Mouse (Mus musculus): ENCODE results near the gene Tsku.

Tsku gene

DNA sequence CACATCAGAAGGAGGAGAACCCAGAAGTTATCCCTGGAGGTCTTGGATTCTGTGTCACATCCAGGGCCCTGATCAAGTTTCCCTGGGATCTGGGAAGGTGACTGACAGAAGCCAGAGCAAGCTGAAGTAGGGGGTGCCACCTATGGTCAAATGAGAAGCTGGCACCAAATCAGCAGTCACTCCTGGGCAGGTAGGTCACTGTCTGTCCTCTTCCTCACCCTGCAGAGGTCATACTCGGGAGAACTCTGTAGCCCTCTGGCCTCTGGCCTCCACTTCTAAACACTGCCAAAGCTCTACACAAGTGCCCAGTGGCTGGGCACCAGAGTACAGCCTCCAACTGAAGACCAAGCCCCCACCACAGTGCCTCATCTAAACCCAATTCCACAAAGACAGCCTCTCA lies 3.1 kb downstream of the Tsku start:
- no peak for DNase-seq (ENCODE audit: low read depth)

DNA sequence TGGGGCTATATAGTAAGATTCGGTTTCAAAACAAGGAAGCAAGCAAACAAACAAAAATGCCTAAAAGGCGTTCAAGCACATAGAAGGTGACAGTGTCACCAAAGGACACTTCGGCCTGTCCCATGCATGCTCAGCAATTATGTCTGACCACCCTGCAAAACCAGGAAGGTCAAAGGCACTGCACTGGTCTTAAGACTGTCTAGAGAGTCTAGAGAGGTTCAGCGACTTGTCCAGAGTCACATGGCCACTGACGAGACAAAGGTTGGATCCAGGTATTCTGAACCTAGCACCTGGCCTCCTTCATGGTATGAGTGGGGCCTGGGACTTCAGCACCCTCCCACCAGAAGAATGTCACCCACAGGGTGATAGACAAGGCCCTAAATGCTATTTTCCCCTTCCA lies 3.8 kb downstream of the Tsku start:
- no peak for DNase-seq (ENCODE audit: low read depth)

DNA sequence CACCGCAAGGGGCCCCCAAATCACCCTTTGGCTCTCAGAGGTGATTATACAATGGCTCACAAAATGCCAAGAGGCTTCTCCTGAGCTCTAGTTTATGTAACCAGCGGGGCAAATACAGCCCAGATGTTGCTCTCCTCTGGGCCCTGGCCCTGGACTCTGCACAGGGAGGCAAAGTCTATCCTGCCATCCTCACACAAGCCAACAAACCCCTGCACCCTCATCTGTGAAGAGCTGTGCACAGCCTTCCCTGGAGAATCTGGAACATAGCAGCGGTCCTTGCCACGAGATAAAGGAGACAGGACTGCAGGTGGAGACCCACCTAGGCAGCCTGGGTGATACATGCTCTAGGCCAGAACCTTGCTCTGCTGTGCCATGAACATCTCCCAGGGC lies 6.2 kb downstream of the Tsku start:
- DNase-seq (ENCODE audit: low read depth): no peak

DNA sequence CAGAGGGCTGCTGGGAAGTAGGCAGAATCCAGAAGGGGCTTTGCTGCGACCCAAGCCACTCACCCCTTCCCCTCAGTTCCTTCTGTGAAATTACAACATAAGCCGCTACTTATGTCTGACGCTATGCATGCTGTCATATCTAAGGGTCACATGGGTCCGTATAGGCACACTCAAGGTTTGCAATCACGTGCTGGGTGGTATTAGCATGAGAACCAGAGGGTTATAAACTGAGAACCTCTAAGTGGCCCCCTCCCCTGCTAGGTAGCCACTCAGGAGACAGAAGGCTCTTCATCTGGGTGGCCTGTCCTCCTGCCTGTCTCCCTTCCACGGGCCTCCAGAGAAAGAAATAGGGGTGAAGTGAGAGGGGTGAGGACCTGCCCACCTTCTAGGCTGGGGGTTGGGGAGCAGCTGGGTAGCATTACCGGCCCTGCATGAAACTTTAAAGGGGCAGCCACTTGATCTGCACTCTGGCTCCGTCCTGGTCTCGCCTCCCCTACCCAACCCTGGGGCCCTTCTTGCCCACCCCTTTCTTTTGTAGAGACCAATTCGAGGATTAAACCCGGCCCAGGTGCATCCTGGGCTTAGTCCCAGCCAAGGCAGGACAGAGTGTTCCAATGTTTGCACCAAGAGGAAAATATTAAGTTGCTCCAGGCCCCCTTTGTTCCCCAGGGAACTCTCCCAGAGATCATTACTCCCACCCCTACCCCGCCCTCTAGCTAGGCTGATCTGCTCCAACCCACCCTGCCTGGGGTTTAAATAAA lies 6.8 kb downstream of the Tsku start:
- no peak for DNase-seq (ENCODE audit: low read depth)

DNA sequence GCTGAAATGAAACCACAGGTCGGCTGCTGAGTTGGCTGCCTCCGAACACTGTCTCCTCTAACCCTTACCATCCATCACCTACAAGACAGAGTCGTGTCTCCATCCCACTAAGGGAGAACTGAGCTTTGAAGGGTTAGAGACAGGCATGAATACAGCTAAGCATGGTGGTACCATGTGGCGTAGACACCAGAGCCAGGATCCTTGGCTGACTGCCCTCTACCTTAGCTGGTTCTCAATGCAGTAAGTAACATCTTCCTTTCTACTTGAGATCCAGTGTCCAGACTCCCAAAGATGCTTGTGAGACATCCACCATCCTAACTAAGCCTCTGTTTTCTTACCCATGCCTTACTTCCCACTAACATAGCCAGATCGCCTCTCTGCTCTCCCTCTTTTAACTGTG lies 7.5 kb downstream of the Tsku start:
- no peak for DNase-seq (ENCODE audit: low read depth)

DNA sequence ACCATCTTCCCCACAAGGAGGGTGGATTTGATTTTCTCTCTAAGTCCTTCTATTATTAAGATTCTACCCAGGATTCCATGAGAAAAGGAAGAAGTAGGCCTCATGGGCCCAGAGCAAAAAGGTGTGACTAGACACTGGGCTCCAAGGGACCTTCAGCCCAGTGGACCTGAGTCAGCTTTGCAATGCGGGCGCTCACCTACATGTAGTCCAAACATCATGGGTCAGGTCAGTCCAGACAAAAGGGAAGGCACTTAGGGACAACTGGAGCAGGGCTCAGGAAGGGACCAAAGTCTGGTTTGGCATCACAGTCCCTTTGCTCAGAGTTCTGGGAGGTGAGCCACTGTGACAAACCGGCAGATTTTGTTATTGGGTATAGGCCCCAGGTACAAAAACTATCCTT lies 9.6 kb downstream of the Tsku start:
- no peak for DNase-seq (ENCODE audit: low read depth)

DNA sequence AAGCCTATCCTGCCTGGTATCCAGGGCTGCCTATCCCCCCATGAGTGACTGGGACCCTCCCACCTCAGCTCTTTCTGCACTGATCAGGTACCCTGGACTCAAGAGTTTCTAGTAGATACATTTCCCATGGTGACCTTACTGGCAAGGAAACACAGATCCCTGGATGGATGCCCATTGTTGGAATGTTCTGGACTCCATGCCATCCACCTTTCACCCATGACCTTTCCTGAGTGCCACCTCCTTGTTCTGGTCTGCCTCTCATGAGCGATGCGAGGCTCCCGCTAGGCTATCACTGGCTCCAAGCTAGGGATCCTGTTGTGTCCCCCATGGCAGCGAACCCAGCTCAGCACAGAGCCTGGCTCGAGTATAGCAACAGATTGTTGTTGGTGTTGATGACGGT lies 11.3 kb downstream of the Tsku start:
- no peak for DNase-seq (ENCODE audit: low read depth)

DNA sequence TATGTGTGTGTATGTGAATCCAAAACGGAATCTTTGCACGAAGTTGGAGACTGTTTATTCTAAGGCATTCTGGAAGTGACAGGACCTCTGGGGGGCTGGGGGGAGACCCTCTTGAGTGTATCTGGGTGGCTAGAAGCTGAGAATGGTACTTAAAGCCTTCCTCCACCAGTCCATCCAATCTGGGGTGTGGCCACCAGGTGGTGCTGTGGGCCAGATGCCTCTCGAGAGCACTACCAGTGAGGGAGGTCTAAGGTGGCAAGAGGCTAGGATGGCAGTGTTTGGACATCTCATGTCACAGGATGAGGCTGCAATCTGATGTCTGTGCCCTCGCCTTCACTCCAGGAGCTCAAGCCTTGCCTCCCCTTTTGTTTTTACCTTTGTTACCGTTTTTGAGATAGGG lies 12.0 kb downstream of the Tsku start:
- peak; percentile 74 for DNase-seq (ENCODE audit: low read depth)

DNA sequence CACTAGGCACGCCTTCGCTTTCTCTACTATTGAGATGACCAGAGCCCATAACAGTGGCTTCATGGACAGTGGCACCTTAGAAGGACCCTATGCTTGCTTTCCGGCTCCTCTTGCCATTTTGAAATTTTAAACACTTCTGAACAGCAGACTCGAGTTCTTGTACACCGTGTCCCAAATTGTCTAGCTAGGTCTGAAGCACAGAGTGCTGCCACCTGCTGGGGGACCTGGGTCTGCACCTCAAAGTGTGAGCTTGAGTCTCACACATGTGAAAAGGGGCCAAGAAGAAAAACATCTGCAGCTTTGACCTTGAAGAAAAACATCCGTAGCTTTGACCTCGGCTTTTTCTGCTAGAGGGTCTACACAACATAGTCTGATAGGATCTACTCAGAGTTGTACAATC lies 13.1 kb downstream of the Tsku start:
- peak; percentile 64 for DNase-seq (ENCODE audit: low read depth)

DNA sequence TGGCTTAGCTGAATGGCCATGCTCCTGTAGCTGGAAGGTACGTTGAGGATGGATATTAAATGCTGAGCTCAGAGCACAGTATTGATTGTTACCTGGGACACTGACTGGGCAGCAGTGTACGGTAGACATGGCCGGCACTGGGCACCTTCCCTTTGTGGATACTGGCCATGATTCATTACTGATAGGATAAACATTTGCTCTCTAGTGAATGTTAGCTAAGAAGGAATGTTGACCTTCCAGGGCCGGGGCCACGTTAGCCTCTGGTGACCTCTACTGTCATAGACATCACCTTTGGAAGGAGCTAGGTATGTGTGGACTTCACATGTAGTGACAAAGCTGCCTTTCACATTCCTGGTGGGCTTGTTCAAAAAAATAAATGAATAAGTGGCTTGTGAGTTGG lies 13.7 kb downstream of the Tsku start:
- no peak for DNase-seq (ENCODE audit: low read depth)

DNA sequence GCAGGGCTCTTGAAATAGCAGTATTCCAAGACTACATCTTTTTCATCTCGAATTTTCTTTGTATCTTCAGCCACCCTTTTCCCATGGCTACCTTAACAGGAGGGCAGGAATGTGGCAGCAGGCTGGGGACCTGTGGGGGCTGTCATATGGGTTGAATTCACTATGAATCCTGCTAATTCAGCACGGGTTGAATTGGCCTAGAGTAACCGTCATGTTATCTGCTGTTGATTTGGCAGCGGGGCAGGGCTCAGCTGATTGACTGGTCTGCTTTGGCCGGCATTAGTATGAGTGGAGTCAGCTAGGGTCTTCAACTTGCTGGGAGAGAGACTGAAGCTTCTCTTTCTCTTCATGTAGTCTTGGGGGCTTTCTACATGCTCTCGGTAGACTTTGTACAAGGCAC lies 16.1 kb downstream of the Tsku start:
- no peak for DNase-seq (ENCODE audit: low read depth)

DNA sequence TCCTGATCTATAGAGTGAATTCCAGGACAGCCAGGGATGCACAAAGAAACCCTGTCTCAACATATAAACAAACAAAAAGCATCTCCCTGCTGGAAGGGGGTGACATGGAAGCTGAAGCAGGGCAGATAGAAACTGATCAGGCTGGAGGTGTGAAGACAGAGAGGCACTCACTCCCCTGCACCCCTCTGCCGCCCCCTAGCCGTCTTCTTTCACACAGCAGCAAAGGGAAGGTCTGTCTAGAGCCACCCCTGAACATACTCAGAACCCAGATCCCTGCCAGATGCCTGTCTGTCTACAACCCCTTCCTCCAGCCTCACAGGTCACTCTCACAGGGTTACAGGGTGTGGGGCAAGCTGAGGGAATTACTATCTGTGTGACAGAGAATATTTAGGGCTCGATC lies 16.8 kb downstream of the Tsku start:
- DNase-seq (ENCODE audit: low read depth): peak; percentile 49

DNA sequence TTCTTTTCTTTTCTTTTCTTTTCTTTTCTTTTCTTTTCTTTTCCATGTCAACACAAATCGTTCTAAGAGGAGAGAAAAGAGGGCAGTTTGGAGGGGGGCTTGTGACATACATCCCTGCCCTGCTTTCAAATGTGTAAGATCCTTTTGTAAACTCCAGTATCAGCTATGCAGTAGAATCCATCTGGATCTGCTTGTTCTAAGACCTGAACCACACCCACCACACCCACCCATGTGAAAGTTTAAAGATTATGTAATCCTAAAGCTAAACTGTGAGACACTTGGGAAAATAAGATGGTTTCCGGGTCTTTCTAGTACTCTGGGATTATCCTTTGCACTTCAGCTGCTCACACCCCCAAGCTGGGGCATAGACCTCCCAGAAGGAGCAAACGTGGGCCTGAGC lies 18.9 kb downstream of the Tsku start:
- peak; percentile 70 for DNase-seq (ENCODE audit: low read depth)

DNA sequence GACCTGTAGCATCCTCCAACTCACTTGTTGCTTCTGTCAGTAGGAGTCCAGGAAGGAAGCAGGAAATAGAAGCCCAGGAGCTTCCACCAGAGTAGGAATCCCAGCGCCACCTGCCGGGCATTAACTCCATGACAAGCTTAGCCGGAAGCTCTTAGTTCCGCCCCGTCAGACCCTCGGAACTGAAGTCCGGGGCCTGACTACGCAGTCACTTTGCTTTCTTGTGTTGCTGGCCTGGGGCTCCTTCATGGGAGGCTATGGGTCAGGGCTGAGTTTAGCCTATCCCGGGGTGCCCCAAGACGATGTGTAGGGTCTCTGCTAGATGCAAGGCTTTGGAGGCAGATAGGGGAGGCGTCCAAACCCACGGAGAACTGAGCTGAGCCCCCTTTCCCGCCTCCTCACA lies 19.7 kb downstream of the Tsku start:
- peak; percentile 89 for DNase-seq (ENCODE audit: low read depth)

DNA sequence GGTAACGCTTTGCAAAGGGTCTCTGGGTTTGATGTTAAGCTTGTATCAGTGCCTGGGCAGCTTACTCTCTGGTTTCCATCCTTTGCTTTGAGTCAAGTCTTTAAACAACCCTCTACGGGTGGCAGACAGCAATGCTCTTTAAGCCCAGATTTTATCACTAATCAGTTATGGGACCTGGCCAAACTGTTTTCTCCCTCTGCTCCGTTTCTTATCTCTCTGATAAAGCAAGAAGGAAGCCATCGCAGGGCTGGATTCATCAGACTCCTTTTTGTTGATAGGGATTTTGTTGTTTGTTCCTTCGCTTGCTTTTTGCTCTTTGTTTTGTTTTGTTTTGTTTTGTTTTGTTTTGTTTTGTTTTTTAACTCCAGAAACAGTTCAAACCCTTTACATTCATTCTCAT lies 20.8 kb downstream of the Tsku start:
- no peak for DNase-seq (ENCODE audit: low read depth)

DNA sequence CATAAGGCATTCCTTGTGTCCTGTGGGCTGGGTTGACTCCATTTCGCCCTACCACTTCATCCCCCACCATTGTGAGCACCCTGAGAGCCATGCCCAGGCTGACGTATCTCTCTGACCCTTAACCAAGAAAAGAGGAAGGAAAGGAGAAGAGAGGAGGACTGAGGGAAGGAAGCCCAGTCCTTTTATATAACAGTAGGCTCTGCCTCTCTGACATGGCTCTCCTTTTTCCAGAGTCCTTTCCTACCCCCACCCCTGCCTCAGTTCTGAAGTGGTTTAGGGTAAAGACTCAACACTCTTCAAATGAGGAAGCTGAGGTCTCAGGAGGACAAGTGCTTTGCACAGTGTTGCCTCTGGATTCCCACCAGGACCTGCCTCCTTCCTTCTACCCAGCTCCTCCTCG lies 27.1 kb downstream of the Tsku start:
- no peak for DNase-seq (ENCODE audit: low read depth)

DNA sequence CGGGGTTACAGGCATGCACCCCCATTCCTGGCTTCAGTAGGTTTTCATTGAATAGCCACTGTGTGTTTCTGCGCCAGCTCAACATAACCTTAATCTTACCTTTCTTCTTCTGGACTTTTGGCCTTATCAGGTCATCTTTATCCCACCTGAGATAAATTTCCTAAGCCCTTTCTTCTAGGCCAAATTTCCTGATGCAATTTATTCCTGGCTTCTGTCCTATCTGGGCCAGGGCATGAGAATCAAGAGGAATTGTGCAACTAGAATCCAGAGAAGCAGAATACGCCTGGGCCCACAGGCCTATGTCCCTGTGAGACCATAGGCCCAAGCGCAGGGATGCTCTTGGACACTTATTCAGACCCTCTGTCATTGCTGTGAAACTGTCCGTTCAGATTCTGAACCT lies 27.6 kb downstream of the Tsku start:
- no peak for DNase-seq (ENCODE audit: low read depth)

DNA sequence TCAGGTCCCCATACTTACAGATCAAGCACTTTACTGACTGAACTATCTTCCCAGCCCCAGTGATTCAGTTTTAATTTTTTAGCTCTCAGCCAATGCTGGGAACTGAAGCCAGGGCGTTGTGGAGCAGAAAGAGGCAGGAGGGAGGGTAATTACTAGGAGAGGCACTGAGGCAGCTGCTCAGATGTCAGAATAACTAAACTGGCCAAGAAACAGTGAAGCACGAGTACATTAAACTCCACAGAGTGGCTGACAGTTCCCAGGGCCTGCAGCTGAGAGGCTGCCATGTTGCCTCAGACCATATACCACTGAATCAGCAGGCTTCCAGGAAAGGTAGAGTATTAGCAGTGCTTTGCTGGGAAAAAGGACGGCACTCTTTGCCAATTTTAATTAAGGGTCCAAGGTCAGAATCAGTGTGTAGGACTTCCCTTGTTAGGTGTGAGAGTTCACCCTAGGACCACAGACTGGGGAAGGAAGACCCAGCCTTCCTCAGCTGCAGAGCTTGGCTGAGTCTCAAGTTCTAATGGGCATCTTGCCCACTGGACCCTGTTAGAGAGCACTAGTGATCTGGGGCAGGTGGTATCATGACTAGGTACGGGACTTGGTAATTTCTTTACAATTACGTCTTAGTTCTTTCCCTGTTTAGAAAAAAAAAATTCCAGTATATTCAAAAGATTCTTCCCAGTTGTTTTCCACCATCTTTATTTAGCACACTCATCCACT lies 28.3 kb downstream of the Tsku start:
- no peak for DNase-seq (ENCODE audit: low read depth)

DNA sequence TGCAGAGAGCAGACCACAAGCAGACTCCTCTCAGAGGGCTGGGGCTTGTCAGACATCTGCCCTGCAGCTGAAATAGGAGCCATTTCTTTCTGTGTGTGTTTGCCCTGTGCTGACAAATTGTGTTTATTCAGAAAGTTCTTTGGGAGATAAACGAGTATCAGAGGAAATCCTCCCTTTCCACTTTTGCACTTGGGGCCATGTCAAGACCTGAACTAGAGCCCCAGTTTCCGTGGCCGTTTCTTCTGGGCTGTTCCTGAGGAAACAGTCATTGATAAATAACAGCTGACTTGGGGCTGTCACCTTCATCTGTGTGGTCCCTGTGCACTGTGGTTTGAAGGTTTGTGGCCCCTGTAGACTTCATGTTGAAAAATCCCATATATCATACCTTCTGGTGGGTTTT lies 29.2 kb downstream of the Tsku start:
- DNase-seq (ENCODE audit: low read depth): no peak

DNA sequence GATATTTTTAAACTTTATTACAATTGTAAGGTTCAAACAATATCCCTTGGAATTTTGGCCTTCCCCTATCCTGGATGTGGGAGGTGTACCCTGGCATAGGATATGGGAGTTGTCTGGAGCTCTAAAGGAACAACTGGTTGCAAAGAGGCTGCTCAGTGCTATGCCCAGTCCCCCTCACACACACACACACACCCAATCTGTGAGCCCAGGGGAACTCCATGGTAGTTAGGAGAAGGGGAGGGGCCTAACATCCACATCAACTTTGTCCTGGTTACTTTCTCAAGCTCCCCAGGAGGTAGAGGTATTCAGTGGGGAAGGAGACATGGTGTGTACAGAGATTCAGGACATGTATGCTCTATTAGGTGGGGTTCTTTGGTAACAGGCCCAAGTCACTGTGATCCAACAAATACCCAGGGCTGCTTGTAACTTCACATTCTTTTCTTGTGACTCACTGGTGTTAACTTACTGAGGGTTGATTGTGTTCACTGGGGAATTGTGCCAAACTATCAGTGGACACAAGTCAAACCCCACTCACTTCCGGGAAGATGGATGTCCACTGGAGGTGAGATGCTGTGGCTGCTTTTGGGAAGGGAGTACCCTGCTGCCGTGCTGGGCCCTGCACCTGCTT lies 30.6 kb downstream of the Tsku start:
- DNase-seq (ENCODE audit: low read depth): no peak

DNA sequence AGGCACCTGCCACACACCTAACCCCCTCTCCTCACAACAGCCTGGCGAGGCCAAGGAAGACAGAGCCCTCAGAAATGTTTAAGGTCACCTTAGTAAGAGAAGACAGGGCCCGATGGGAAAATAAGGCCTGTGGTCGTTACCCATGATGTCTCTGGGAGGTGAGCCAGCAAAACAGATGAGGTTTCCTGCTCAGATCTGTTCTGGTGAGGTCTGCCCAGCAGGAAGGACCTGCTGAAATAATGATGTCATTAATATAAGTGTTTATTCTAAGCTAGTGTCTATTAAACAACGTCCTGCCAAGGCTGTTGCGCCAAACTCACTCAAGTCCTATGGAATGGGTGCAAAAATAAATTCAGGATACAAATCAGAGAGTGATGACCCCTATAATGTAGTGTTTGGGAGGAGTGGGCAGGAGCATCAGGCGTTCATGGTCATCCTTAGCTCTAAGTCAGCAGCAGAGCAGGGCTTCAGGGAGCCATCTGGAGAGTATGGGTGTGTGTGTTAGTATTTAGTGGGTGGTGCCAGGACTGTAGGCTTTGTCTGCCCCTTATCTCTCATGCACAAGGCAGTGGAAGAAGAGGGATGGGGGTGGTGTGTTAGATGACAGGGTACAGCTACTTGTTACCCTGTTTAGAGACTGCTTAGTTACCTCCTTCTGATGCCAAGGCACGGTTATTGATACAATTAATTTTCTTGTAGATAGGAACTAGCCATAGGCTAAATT lies 31.3 kb downstream of the Tsku start:
- no peak for DNase-seq (ENCODE audit: low read depth)

DNA sequence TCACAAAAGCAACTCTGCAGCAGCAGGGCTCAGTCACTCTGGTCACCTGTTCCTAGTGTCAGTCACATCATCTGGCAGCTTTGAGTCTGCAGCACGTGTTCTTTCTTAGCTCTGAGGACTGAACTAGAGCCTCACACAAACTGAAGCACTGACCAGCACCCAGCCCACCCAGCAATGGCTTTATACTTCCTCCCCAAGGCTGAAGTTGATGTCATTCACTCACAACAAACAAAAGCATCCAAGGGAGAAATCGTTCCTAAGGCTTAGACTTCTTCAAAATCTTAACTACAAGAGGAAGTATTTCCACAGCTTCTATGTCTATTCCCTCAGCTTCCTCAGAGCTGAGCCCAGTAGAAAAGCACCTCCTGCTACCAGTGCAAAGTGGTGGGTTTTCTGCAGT lies 32.8 kb downstream of the Tsku start:
- no peak for DNase-seq (ENCODE audit: low read depth)

DNA sequence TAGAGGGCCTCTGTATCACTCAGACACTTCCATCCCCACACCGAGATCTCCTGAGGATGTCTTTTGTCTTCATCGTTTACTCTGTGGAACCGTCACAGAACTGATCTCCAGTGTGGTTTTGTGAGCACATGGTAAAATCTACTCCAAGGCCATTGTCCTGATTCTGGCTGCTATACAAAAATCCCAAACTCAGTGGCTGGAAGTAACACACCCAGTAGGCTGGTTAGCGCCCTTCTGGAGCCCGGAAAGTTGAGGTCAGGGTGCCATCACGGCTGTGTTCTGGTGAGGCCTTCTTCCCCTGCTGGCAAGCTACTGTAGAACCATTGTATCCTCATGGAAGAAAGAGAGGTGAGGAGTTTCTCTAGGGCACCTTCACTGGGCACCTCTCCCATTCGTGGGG lies 35.1 kb downstream of the Tsku start:
- no peak for DNase-seq (ENCODE audit: low read depth)
